Mouse (Mus musculus): ENCODE data around the gene Mthfr.
A peak's percentile ranks its signal among the peaks of the same experiment; 100 is the strongest.

Mthfr gene

DNA sequence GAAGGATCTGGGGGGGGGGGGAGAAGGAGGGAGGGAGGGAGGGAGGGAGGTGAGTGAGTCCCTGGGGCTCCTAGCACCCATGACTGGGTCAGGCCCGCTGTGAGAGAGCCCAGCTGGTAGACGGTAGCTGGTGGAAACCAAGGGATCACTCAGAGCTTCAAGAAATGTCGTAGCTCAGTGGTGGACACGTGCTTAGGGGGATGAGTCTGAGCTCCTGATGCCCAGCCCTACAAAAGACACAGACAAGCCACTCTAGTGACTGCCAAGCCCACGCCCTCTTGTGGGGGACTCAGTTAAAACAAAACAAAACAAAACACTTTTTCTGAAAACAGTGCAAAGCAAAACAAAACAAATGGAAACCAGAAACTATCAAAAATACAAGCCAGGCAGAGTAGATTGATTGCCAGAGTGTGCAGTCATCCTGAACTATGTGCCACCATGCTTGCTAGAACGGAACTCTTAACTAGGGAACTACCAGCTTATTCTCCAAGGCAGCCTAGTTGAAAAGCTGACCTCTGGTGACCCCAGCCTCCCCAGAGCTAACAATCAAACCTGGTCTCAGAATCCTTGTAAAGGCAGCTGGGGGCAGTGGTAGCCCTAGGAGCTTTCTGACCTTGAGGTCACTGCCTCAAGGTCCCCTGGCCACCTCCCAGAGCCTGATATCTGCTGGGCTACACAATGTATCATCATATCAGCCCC lies 27.0 kb downstream of the Mthfr start:
- no peak for DNase-seq

DNA sequence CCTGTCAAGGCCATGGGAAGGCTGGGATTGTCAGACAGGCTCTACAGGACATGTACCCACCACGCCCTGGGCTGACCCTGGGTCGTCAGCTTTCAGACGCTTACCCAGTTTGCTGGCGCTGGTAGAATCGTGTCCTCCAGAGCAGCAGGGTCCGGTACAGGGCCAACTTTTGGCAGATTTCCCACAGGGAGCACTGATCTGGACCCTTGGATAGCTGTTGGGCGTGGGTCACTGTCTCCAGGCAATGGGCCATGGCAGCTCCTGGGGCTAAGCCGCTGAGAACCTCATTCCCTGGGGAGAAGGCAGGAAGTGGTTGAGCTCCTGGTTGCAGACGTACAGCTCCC lies 27.5 kb downstream of the Mthfr start:
- DNase-seq = no peak

GRCm38 (mm10) chr4:148067346-148067745 lies 28.5 kb downstream of the Mthfr start:
- no peak for DNase-seq

GRCm38 (mm10) chr4:148069602-148070218 lies 30.8 kb downstream of the Mthfr start:
- DNase-seq = no peak

GRCm38 (mm10) chr4:148071508-148071907 lies 32.6 kb downstream of the Mthfr start:
- DNase-seq = no peak

GRCm38 (mm10) chr4:148074521-148075189 lies 35.8 kb downstream of the Mthfr start:
- DNase-seq = no peak

DNA sequence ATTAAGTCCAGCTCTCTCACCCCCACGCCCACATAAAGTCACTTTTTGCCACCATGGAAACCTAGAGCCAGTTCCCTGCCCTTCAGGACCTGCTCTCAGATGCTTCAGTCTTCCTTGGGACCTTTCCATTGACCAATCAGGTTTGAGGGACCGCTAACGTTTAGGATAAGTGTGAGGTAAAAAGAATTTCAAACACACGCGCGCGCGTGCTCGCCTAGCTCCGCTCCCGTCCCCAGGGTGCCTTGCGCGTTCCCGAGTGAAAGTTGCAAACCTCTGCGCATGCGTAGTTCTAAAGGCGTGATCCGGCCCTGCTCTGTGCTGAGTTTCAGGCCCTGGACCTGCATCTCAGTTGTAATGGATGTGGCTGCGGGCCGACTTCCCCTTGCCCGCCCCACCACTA lies 36.4 kb downstream of the Mthfr start:
- peak; percentile 72 to 76 for DNase-seq

- DNase-seq = no peak
These were observed 37.0 kb downstream of the Mthfr start for GRCm38 (mm10) chr4:148075881-148076280.

DNA sequence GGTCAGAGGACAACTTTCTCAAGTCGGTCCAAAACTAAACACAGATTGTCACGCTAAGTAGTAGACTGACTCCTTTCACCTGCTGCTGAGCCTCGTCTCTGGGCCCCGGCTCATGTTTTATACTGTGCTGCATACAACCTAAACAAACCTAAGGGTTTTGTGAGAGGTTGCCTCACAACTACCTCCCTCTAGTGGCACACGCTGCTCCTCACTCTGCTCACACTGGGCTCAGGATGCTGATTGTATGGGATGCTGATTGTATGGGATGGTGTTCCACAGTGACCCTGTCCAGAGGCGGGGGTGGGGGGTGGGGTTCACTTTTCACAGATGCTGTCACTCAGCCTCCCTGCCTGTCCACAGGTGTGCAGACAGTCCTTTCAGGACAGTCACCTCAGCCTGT lies 40.3 kb downstream of the Mthfr start:
- no peak for DNase-seq

GRCm38 (mm10) chr4:148079944-148080596 lies 41.2 kb downstream of the Mthfr start:
- DNase-seq = no peak

DNA sequence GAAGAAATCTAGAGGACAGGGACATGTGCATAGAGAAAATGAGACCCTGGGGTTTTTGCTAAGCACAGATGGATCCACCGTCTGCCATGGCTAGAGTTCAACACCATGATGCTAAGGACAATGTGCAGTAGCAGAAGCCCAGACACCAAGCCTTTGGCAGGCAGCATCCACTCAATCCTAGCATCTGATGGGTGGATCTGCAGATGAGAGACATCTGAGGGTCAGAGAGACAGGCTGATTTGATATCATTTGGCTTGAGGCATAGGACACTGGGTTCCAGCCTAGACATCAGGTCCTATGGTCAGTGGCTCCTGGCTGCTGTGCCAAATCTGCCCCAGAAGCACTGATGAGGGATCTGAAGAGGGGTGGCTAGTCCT lies 41.7 kb downstream of the Mthfr start:
- no peak for DNase-seq

GRCm38 (mm10) chr4:148081201-148081600 lies 42.3 kb downstream of the Mthfr start:
- no peak for DNase-seq

- DNase-seq = peak; percentile 74 to 76
These were observed 43.6 kb downstream of the Mthfr start for GRCm38 (mm10) chr4:148082257-148083044.

DNA sequence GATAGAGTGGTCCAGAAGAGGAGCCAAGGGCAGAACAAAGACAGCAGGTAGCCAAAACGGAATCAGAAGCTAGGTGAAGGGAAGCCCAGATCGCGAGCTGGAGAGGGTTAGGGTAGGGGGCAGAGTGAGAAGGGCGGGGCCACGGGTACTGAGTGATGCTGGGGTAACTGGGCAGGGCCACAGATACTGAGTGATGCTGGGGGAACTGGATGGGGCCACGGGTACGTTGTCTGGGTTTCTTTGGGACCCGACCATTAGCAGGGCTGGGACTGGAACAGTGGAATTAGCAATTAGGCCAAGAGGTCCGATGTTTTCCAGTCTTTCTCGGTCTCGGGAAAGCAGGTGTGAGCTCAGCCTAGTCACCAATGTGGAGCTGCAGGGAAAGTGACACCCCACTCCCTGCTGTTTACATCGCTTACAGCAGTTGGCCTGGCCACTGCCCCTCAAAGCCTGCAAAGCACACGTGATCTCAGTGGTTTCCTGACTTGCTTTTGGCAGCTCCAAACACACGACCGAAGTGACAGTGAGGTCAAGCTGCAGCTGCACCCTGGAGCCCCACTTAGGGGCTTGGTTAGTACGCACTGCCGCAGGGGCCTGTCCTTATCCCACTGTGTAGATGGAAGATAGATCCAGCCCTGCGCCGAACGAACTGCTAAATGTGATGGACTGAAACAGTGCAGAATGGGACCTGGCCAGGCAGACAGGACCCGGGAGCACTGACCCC lies 44.5 kb downstream of the Mthfr start:
- DNase-seq = peak; percentile 64 to 75

- peak in 1 of 2 experiments; percentile 44 for DNase-seq
These were observed 45.4 kb downstream of the Mthfr start for GRCm38 (mm10) chr4:148084261-148084714.

- DNase-seq = peak; percentile 55 to 70
These were observed 46.4 kb downstream of the Mthfr start for GRCm38 (mm10) chr4:148085131-148085906.

DNA sequence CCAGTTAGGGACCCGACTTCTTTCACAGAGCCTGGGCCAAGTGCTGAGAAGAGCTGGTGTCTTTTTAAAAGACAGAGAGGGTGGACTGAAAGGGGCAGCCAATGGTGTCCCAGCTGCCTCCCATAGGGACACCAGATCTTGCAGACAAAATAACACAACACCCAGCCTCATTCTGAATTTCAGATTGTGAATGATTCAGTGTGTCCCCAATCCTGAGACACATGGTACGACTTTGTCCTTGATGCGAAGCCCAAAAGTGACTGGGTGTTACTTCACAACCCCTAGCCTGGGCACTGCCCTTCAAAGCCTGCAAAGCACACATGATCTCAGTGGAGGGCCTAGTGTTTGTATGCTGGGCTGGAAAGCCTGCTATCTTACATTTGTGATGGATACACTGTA lies 47.0 kb downstream of the Mthfr start:
- DNase-seq = no peak

GRCm38 (mm10) chr4:148087091-148087906 lies 48.4 kb downstream of the Mthfr start:
- DNase-seq = peak; percentile 42 to 44

GRCm38 (mm10) chr4:148087907-148088527 lies 49.1 kb downstream of the Mthfr start, which contains the start of gene Agtrap:
Agtrap (minus strand) TSS chr4:148088031.
- peak; percentile 95 to 97 for DNase-seq

DNA sequence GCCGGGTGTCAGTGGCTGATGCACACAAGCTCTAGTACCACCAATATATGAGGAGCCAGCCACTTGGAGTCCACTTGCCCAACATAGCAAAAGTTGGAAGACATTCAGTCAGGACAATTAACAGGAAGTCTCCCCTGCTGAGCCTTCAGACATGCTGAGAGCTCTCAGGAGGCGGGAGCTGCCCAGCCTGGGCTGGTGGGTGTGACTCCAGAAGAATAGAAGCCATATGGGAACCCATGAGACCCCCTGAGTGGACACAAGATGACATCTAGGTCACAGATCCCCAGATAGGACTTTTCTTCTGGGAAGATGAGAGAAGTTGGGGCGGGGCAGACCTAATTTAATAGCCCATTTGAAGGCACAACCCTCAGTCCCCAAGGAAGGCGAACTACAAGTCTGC lies 50.3 kb downstream of the Mthfr start:
- DNase-seq = no peak

All from thymus, postnatal 36 days (tissue).